Mouse (Mus musculus): ENCODE data around the gene Rhag. TPM values are rescaled to one million over a fixed set of nuclear protein-coding genes. Genes with fewer than 3 reads are reported as not detected.
A peak's percentile ranks its signal among the peaks of the same experiment; 100 is the strongest.

Rhag gene
- total and polyA plus RNA-seq, 3 experiments, result 17.8 to 91.3 TPM; not detected in 1

DNA sequence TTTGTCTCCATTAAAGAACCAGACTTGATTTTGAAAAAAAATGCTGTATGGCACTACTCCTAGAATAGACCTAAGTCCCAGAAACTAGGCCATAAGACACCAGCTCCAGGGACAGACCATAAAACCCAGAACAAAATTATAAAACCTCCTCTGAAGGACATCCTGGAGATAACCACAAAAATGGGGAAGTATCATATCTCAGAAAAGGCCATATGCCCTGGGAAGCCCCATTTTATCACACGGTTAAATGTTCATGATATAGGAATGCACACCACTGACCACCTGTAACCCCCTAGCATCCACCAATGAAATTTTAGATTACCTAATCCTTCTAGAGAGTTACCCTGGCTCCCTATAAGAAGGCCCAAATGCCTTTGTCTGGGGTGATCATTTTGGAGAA is 64.6 kb downstream of the Rhag start:
- DNase-seq (ENCODE audit: low read depth, low spot score), result peak; percentile 76
- peaks cover 5% of the 10 kb centered on the region; the same call in 1 of the 2 replicates for H3K79me2 ChIP-seq (ENCODE audit: control insufficient read depth, insufficient read depth, low read length, poor library complexity)
- H3K4me3 ChIP-seq (ENCODE audit: control insufficient read depth in 1 of 2, insufficient read depth in 1 of 2, low read depth in 2 of 2, low read length in 2 of 2), result peak overlapping the region in 1 of 2 experiments; percentile 13; a peak in 1 of 4 replicates
- peaks cover 0 to 45% of the 10 kb centered on the region in 2 experiments; a peak in 2 of 4 replicates for H3K36me3 ChIP-seq (ENCODE audit: control insufficient read depth in 1 of 2, insufficient read depth in 2 of 2, low read length in 2 of 2)
- no peaks in the 10 kb centered on the region for H3K9me3 ChIP-seq (replicated peaks; ENCODE audit: insufficient read depth, low read length)
- peaks cover 20 to 25% of the 10 kb centered on the region in 2 experiments for H3K4me1 ChIP-seq (ENCODE audit: control insufficient read depth in 1 of 2, insufficient read depth in 2 of 2, low read length in 2 of 2)
- H3K27me3 ChIP-seq (ENCODE audit: control insufficient read depth in 1 of 2, insufficient read depth in 2 of 2, low read length in 2 of 2), result no peaks in the 10 kb centered on the region
- TF ChIP-seq BHLHE40 (IDR thresholded peaks at IDR 0.05; ENCODE audit: borderline replicate concordance, low read depth, low read length) (peak; percentile 45; the same call in 1 of the 2 replicates), ETS1 (IDR thresholded peaks at IDR 0.05; ENCODE audit: low read depth, low read length) (peak; percentile 87), TCF12 (IDR thresholded peaks at IDR 0.05; ENCODE audit: low read depth, low read length) (peak; percentile 73), GATA1 (IDR thresholded peaks at IDR 0.05; ENCODE audit: low read depth, low read length) (peak; percentile 80), KAT2A (conservative IDR thresholded peaks at IDR 0.05; ENCODE audit: low read depth, low read length) (peak; percentile 37; the same call in 1 of the 2 replicates), RCOR1 (IDR thresholded peaks at IDR 0.05; ENCODE audit: low read depth, low read length) (peak; percentile 86), SIN3A (IDR thresholded peaks at IDR 0.05; ENCODE audit: low read length) (peak; percentile 66), NRF1 (IDR thresholded peaks at IDR 0.05; ENCODE audit: insufficient read depth, low read depth, low read length, poor library complexity, severe bottlenecking) (no peak), TBP (IDR thresholded peaks at IDR 0.05; ENCODE audit: low read depth, low read length) (no peak), MAX (IDR thresholded peaks at IDR 0.05; ENCODE audit: low read length) (0 out of 2 replicates have a peak, but pooled peaks have one; percentile 45), USF2 (IDR thresholded peaks at IDR 0.05; ENCODE audit: borderline replicate concordance in 1 of 2, insufficient read depth in 1 of 2, low read depth in 1 of 2, low read length in 2 of 2) (no peak), POLR2A (IDR thresholded peaks at IDR 0.05; ENCODE audit: control insufficient read depth in 1 of 2, insufficient read depth in 1 of 2, low read depth in 1 of 2, low read length in 2 of 2, poor library complexity in 1 of 2) (no peak), TAL1 (IDR thresholded peaks at IDR 0.05; ENCODE audit: low read length) (peak; percentile 47), EP300 (IDR thresholded peaks at IDR 0.05; ENCODE audit: low read depth in 1 of 2, low read length in 2 of 2) (peak; percentile 80 to 94), CHD2 (IDR thresholded peaks at IDR 0.05; ENCODE audit: low read length) (0 out of 2 replicates have a peak, but pooled peaks have one; percentile 22), MXI1 (IDR thresholded peaks at IDR 0.05; ENCODE audit: low read depth, low read length) (0 out of 2 replicates have a peak, but pooled peaks have one; percentile 37), UBTF (IDR thresholded peaks at IDR 0.05; ENCODE audit: borderline replicate concordance, insufficient read depth, low read depth, low read length) (no peak), MAFK (IDR thresholded peaks at IDR 0.05; ENCODE audit: borderline replicate concordance, low read depth, low read length) (peak; percentile 47; the same call in 1 of the 2 replicates), CHD1 (IDR thresholded peaks at IDR 0.05; ENCODE audit: low read depth, low read length) (no peak), MAZ (IDR thresholded peaks at IDR 0.05; ENCODE audit: low read depth, low read length) (0 out of 2 replicates have a peak, but pooled peaks have one; percentile 41), MYB (IDR thresholded peaks at IDR 0.05; ENCODE audit: low read depth, low read length) (peak; percentile 25; the same call in 1 of the 2 replicates)
- peak overlapping the region; percentile 39; the same call in 1 of the 2 replicates for H3K27ac ChIP-seq (ENCODE audit: control insufficient read depth, low read depth, low read length)
- no peak overlapping the region for H3K9ac ChIP-seq (ENCODE audit: control insufficient read depth, low read depth, low read length, poor library complexity, severe bottlenecking)

Data from MEL (cell line).